Mouse (Mus musculus) spleen, adult 2 months (tissue): ENCODE results near the gene Tfr2.

Experiments
- CTCF ChIP-seq: fragments of 200-500 bp; IDR thresholded peaks from 2 replicates; pipeline ENCODE4 v1.5.1; 2011; ENCODE audit warnings: mild to moderate bottlenecking, inconsistent platforms; ENCODE audit not compliant: insufficient read depth, insufficient read length, insufficient replicate concordance; ENCODE audit errors: extremely low read depth
- POLR2A ChIP-seq: fragments of 200-500 bp; IDR thresholded peaks from 2 replicates; pipeline ENCODE4 v1.6.1; 2011; ENCODE audit warnings: low read depth, low read length, inconsistent platforms

- TF ChIP-seq POLR2A (no peak), CTCF (no peak)
These were observed 42.2 kb upstream of the Tfr2 start for GRCm38 (mm10) chr5:137527413-137527812.
